ENCODE assay signal across 23 mouse cellular contexts in the genomic region with DNA sequence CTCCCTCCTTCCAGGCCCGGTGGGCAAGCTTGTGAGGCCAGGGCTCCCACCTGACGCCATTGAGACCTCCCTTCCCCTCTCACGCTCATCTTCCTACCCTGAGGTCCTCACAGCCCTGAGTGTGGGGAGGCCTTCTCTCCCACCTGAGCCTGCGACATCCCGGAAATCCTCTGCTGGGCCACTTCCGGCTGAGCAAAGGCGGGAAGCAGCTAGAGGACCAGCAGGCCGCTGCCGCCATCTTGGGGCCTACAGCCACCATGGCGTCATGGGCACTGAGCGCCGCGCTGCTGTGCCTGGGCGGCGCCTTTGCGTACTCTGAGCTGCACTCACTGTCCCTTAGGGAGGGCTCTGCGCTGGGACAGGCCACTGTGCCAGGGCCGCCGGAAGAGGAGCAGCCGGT. TPM values are rescaled to one million over a fixed set of nuclear protein-coding genes. Genes with fewer than 3 reads are reported as not detected.
"Had no signal": no experiment of that assay in that cellular context is flagged by ENCODE, and none has a peak within 500 bp of the region (broad histone marks: within the 10 kb centered on the region; RNA-seq: fewer than 3 reads in every experiment).

Tmprss12 (plus strand) TSS at position 212 of the 400 bp plus-strand sequence.

- DNase-seq: kidney, adult 18-20 months; kidney, postnatal 10 days; kidney, postnatal 4 days; liver; lung, adult 18-20 months; lung, postnatal 36 days; right cerebral cortex, adult 18-20 months; right cerebral cortex, postnatal 25 days; thymus, postnatal 14 days had no signal

- H3K9ac ChIP-seq: intestine, embryonic 15.5 days; limb, embryonic 12.5 days; liver, embryonic 14.5 days; midbrain, embryonic 15.5 days had no signal

- H3K27ac ChIP-seq: intestine, embryonic 15.5 days; layer of hippocampus, adult 2 months; limb, embryonic 12.5 days; liver, embryonic 14.5 days; midbrain, embryonic 15.5 days had no signal

- ATAC-seq: intestine, embryonic 15.5 days; lung, postnatal 0 days; midbrain, embryonic 15.5 days had no signal

- H3K4me3 ChIP-seq: intestine, embryonic 15.5 days; layer of hippocampus, adult 2 months; limb, embryonic 12.5 days; midbrain, embryonic 15.5 days had no signal

- H3K27me3 ChIP-seq: intestine, embryonic 15.5 days; limb, embryonic 12.5 days; midbrain, embryonic 15.5 days had no signal

- H3K9me3 ChIP-seq: intestine, embryonic 15.5 days; limb, embryonic 12.5 days; midbrain, embryonic 15.5 days had no signal

- H3K4me1 ChIP-seq: intestine, embryonic 15.5 days; limb, embryonic 12.5 days; midbrain, embryonic 15.5 days had no signal

- H3K4me2 ChIP-seq: intestine, embryonic 15.5 days; limb, embryonic 12.5 days; midbrain, embryonic 11.5 days; midbrain, embryonic 15.5 days had no signal

- H3K36me3 ChIP-seq: intestine, embryonic 15.5 days; limb, embryonic 12.5 days; midbrain, embryonic 15.5 days had no signal

RNA-seq across cellular contexts. Expression of gene Tmprss12, which starts in this region (rescaled TPM):
- total RNA-seq: layer of hippocampus, adult 2 months; layer of hippocampus, postnatal 14 days; left cerebral cortex, adult 18-20 months; left cerebral cortex, postnatal 25 days; megakaryocyte progenitor cell, adult 5-6 weeks had no signal
- polyA plus RNA-seq: intestine, embryonic 15.5 days; kidney, embryonic 14.5 days; limb, embryonic 12.5 days; liver, embryonic 14.5 days; lung, postnatal 0 days; midbrain, embryonic 15.5 days; neural tube, embryonic 14.5 days; small intestine, adult 2 months had no signal
